Mouse (Mus musculus) v-Abl transformed pro-B cells (cell line): ENCODE data around the gene Fcrlb.

ENCODE experiments used
- in situ Hi-C, 2 experiments: fragments of 400-800 bp; cut with MboI; formaldehyde crosslinking; loops; one replicate each; pipeline ENCODE4 v1.15.1; 2025; ENCODE audit not compliant: unreplicated experiment in 2 of 2

Fcrlb gene

DNA sequence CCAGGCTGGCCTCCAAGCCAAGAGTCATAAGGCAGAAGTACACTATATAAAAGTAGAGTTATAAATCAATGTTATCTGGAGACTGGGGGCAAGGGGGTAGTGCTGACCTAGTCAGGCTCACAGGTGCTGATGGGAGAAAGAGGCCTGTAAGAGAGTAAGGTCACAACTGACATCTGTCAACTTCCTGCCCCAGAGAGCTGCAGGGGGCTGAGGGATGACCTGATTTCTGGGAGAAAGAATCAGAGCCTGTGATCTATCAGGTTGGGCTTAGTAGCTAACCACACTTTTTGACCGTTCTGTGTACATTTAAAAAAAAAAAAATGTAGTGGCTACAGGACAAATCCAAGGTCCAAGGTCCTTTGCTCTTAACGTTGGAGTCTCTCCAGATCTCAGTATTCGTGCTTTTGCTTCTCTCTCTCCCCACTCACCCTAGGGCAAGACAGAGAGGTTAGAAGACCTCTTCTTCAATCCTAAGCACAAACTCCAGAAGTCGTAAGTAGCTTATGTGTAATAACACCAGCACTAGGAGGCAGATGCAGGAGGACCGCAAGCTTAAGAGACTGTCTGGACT lies 29.7 kb downstream of the Fcrlb start:
- in situ Hi-C loops: loop anchor here in 1 of 2 experiments (10.0 to 25.0 kb wide), 2 partner anchors 604 to 1202 kb away; partner anchors contain the start of genes Copa and Ncstn

DNA sequence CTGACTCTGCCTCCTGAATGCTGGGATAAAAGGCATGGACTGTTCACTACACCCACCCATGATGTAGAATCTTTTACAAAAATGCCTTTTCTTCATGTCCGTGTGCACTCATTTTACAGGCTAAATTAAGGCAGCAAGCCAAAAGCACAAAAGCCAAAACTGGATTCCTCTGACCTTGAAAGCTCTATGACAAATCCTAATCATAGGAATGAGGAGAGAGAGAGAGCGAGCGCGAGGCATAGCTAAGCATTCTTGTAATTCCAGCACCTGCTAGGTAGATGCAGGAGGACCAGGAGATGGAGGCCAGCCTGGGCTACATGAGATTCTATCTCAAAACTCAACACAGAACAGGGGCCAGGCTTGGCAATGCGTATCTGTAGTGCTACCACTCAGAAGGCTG lies 35.8 kb downstream of the Fcrlb start:
- in situ Hi-C loops: loop anchor here in 1 of 2 experiments (25.0 kb wide), 1 partner anchor 610 kb away; no protein-coding TSS in a partner anchor

DNA sequence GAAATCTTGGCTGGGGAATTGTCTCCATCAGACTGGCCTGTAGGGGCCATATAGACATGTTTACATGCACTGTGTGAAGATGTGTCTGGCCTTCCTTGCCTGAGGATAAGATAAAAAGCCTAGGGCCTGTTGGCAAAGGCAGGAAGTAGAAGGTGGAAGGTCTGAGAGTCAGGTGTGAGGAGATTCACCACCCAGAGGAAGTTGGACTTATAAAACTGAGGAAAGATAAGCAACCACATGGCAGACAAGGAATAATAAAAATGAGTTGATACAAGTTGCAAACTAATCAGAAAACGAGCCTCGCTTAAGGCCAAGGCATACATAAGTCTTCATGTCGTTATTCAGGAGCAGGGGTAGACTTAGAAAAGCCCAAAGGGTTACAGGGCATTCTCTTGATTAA lies 37.1 kb downstream of the Fcrlb start:
- in situ Hi-C loops: loop anchor here in 1 of 2 experiments (25.0 kb wide), 1 partner anchor 612 kb away; no protein-coding TSS in a partner anchor

- in situ Hi-C loops: no loop called here
These were observed 40.8 kb downstream of the Fcrlb start for GRCm38 (mm10) chr1:170871961-170872360.

DNA sequence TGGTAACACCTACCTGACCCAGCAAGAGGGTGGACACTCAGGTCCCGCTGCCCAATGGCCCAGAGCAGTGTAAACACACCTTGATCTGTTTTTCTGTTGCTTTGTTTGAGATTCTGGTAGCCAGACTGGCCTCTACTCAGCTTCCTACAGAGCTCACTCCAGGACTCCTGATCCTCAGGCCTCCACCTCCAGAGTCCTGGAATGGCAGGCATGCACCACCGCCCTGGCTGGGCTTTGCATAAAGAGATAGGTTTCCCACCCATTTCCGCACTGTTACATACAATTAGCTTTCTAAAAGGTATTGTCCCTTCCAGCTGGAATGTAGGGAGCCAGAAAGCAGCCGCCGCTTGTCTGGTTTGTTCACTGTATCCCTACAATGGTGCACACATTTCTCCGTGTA lies 41.3 kb downstream of the Fcrlb start:
- in situ Hi-C loops: no loop called here

DNA sequence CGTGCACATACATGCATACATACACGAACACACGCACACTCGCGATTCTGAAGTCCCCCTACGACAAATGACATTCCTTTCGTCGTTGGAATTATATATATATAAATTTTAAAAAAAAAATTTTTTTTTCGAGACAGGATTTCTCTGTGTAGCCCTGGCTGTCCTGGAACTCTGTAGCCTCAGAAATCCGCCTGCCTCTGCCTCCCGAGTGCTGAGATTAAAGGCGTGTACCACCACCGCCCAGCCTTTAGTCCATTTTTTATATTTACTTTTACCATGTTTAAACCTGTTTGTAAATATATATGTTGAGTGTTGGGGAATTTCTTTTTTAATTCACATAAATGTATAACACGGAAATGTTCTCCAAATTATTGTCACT lies 43.8 kb downstream of the Fcrlb start:
- in situ Hi-C loops: no loop called here

- in situ Hi-C loops: no loop called here
These were observed 44.4 kb downstream of the Fcrlb start for GRCm38 (mm10) chr1:170868107-170868904.

DNA sequence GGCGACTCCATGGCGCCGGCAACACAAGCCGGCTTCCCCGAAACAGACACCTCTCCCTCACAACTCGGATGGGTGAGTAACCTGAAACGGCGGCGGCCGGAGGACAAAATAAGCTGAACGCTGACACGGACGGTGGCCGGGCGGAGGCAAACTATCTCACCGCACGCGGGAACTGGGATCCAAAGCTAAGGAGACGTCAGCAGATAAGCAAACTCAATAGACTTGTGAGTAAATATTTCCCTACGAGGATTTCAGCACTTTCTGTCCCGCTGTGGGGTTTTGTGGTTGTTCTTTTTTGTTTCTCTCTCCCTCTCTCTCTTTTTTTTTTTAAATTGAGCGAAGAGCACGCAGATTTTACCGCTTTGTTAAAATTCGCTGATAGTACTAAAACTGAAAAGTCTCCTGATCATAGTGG lies 45.0 kb downstream of the Fcrlb start, which contains the start of gene Atf6:
Atf6 (minus strand) TSS at position 81 of the 415 bp plus-strand sequence.
- in situ Hi-C loops: no loop called here

DNA sequence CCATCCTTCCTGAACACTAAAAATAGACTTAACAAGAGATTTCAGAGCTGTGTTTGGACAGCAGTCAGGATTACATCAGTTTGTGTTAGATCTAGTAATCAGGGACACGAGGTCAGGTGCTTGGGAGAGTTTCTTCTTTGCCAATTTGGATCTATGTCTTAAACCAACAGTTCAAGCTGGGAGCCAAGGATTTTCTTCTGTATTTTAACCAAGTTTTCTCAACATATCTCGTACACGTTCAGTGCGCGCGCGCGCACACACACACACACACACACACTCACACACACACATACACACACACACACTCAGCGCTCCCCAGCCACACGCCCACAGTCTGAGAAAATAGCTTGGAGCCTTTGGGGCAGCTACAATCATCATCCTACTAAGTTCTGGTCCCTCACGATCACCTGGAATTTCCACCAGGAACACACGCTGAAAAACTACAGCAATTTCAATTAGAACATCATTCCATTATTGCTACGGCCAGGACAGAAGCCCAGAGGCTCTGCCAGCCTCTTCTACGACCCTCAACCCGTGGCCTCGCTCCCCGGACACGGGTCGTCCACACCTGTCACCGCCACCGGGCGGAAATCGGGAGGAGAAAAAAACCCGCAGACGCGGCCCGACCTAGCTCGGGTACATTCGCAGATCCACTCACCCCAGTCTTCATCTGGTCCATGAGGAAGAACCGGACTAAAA lies 45.6 kb downstream of the Fcrlb start:
- in situ Hi-C loops: no loop called here

DNA sequence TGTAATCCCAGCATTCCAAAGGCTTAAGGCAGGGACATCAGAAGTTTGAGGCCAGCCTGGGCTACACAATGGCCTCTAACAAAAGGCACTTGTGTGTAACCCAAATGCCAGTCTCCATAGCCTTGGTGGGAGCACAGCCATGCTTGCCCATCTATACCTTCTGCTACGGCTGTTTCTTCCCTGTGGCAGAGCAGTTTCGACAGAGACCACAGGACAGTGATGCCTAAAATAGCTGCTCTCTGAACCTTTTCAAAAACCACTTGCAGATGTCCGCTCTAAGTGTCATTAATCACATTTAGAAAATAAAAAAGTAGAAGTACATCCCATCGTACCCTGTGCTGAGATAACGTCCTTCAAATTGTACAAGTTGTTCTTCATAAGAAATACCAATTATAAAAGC lies 47.3 kb downstream of the Fcrlb start:
- in situ Hi-C loops: no loop called here

- in situ Hi-C loops: no loop called here
These were observed 48.0 kb downstream of the Fcrlb start for GRCm38 (mm10) chr1:170864754-170865153.

DNA sequence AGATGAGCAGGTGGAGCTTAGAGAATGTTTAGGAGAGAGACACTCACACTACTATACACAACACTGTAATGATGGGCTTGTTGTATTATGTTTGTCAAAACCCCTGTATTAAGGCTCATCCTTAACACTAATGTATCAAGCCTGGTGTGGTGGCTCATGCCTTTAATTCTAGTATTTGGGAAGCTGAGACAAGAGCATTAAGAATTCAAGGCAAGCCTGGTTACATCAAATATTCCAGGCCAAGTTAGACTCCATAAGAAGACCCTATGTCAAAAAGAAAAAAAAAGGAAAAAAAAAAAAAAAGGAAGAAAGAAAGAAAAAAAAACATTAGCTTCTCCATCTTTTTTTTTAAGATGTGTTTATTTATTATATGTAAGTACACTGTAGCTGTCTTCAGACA lies 48.5 kb downstream of the Fcrlb start:
- in situ Hi-C loops: no loop called here

DNA sequence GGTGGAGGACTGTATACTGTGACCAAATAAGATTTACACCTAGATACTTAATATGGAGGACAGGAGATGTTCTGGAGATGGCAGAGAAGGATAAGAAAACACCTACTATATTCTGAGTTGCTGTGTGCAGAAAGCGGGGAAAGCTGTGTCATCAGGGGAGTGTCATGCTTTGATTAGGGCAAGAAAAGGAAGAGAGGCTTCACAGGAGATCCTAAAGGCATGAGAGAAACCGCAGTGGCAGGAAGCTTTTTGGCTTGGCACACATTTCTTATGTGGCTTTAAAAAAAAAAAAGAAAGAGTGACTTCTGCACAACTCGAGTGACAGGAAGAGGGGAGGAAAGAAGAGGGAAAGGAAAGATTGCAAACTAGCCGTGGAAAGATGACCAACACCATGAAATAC lies 49.7 kb downstream of the Fcrlb start:
- in situ Hi-C loops: no loop called here

DNA sequence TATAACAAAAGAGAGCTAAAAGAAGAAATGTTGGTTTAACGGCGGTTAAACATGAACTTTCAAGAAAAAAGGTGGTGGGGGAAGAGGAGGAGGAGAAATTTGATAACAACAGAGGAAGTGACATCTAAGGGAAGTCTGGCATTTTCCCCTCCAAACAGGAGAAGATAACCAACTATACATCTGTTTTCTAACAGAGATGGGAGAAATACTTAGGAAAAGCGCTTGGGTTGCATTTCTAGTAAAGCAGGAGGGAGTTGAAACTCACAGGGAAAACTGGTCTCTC lies 50.4 kb downstream of the Fcrlb start:
- in situ Hi-C loops: no loop called here

DNA sequence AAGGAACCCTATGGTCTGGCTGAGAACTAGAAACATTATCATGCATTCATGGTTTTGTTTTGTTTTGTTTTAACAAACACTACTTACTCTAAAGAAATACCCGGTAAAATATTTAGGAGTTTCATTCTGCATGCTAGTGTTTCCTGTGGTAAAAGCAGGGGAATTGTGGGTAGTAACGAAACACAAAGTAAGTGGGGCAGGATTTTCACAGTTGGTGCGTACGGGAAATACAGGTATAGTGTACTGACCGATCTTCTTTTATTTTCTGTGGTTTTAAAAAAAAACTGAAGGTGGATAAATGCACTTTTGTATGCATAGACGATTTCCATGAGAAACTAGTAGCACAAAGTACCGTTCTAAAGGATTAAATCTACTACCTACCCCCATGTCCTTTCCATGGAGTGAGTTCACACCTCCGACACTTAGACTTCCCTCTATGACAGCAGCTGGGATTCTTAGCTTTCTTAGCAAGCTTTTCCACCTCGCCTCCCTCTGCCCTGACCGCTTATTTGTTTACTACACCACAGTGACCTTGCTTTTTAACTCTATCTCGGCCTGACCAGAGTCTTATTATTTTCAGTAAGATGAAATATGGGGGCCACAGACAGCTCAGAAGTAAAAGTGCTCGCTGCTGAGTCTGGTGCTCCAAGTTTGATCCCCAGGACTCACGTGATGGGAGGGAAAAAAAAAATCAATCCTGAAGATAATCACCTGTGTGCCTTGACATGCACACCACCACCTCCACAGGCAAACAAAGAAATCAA lies 50.9 kb downstream of the Fcrlb start:
- in situ Hi-C loops: no loop called here

GRCm38 (mm10) chr1:170858872-170859271 lies 53.9 kb downstream of the Fcrlb start:
- in situ Hi-C loops: no loop called here

DNA sequence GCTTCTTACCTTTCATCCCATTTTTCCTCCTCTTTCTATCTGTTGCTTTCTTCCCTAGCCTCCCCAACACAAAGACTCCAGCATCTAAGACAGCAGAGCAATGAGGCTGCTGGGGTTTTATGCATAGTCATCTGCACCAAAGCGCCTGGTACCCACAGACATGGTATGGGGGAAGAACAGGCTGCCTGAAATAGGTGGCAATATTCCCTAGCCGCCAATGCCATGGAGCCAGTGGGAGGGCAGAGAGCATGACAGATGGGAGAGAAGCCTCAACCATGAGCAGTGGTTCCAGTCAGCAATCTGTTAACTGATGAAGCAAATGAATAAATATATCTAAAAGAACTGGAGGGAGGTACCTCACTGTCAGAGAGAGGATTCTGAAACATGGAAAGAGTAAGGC lies 55.4 kb downstream of the Fcrlb start:
- in situ Hi-C loops: no loop called here
